Mouse (Mus musculus): Measurements from ENCODE around the gene AI837181. TPM values are rescaled to one million over a fixed set of nuclear protein-coding genes. Genes with fewer than 3 reads are reported as not detected.

AI837181 gene
- total and polyA plus RNA-seq, 2 experiments from 2014 or later: 74.1 to 98.8 TPM

DNA sequence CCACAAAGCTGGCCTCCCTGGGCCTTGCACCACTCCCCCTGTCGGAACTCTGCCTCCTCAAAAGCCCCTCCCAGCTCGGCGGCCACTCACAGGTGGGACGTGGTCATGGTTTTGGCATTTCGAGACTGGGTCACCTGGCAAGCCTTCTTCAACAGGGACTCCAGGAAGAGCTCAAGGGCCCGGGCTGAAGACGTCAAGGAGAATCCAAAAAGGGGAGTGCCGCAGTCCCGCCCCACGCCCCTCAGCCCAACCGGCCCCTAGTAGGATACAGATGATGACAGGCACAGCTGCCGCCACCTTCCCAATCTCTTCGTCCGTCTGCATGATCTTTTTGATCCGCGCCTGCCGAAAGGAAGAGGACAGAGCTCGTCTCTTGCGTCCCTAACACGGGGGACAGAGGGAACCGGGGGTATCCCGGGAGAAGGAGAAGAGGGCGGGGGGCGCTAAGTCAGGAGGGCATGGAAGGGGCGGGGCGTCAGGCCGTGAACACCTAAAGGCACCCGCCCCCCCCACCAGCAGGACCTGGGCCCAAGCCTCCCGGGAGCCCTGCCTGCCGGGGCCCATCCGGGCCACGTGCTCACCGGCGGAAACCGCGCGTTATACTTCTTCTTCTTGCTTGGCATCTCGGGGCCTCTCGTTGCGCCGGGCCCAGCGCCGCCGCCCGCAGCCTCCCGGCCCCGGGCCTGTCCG, 707 bp upstream of the AI837181 start:
- Histone ChIP-seq H3K4me1 (ENCODE audit: insufficient read depth, low read length) (peaks cover 20% of the 10 kb centered on the region), H3K9ac (replicated peaks; ENCODE audit: low read length, poor library complexity, severe bottlenecking) (peak overlapping the region; percentile 95), H3K4me2 (ENCODE audit: low read depth, low read length, poor library complexity, severe bottlenecking) (peak overlapping the region; percentile 81), H3K27ac (ENCODE audit: low read depth, low read length) (peak overlapping the region; percentile 86), H3K4me3 (ENCODE audit: low read depth, low read length) (peak overlapping the region; percentile 70), H3K27me3 (ENCODE audit: insufficient read depth, low read length) (no peaks in the 10 kb centered on the region), H3K9me3 (ENCODE audit: low read length) (no peaks in the 10 kb centered on the region), H3K36me3 (ENCODE audit: insufficient read depth, low read length) (peaks cover 36% of the 10 kb centered on the region)
- DNase-seq (ENCODE audit: low spot score): peak; percentile 66
- ATAC-seq (ENCODE audit: low FRiP score): peak; percentile 48
- peak; percentile 30; the same call in 1 of the 2 replicates for TF ChIP-seq CTCF (IDR thresholded peaks at IDR 0.05)
- WGBS: under 1% methylated on average over 34 of the region's 48 CpGs

DNA sequence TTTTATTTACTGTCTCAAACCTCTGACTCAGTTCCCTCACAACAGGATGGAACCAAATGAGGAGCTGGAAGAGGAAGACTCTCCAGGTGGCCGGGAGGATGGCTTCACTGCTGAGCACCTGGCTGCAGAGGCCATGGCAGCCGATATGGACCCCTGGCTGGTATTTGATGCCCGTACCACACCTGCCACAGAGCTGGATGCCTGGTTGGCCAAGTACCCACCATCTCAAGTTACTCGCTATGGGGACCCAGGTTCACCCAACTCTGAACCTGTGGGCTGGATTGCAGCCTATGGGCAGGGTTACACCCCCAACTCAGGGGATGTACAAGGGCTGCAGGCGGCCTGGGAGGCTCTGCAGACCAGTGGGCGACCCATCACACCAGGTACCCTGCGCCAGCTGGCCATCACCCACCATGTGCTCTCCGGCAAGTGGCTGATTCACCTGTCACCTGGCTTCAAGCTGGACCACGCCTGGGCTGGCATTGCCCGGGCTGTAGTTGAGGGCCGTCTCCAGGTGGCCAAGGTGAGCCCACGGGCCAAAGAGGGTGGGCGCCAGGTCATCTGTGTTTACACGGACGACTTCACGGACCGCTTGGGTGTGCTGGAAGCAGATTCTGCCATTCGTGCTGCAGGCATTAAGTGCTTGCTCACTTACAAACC, 1.1 kb downstream of the AI837181 start:
- H3K27me3 ChIP-seq (ENCODE audit: insufficient read depth, low read length): no peaks in the 10 kb centered on the region
- H3K27ac ChIP-seq (ENCODE audit: low read depth, low read length): peak overlapping the region; percentile 86
- ATAC-seq (ENCODE audit: low FRiP score) (no peak), DNase-seq (ENCODE audit: low spot score) (no peak)
- TF ChIP-seq CTCF (IDR thresholded peaks at IDR 0.05): no peak
- H3K36me3 ChIP-seq (ENCODE audit: insufficient read depth, low read length): peaks cover 23% of the 10 kb centered on the region
- WGBS: 93% methylated on average over 18 of the region's 18 CpGs
- H3K4me3 ChIP-seq (ENCODE audit: low read depth, low read length): peak overlapping the region; percentile 70
- peak overlapping the region; percentile 74 for H3K4me2 ChIP-seq (ENCODE audit: low read depth, low read length, poor library complexity, severe bottlenecking)
- H3K9me3 ChIP-seq (ENCODE audit: low read length): no peaks in the 10 kb centered on the region
- peaks cover 20% of the 10 kb centered on the region for H3K4me1 ChIP-seq (ENCODE audit: insufficient read depth, low read length)
- H3K9ac ChIP-seq (replicated peaks; ENCODE audit: low read length, poor library complexity, severe bottlenecking): peak overlapping the region; percentile 95

DNA sequence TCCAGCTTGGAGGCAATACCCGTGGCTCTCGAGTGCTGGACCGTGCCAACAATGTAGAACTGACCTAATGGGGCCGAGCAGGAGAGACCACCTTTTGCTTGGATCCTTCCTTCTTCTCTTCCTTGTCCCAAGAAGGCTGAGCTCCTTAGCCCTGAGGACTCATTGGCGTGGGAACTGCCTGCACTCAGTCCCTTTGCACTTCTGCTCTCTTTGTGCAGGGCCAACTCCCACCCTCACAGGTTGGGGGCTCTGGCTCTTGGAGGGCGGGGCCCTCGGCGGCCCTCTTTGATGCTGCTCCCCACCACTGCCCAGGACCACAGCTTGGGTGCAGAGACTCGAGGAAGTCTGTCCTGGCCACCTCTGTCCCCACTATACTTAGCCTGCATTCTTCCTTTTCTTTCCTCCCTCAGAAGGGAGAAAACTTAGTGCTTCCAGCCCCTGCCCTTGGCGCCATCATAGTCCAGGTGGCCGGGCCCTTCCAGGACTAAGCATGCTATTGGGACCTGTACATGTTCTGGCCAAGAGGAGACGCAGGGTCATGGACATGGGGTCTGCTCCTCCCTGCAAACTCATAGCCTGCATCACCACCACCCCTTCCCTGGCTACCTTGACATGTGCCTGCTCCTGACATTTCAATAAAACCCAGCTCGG, 1.8 kb downstream of the AI837181 start:
- TF ChIP-seq CTCF (IDR thresholded peaks at IDR 0.05): no peak
- Histone ChIP-seq H3K4me3 (ENCODE audit: low read depth, low read length) (no peak overlapping the region), H3K36me3 (ENCODE audit: insufficient read depth, low read length) (peaks cover 17% of the 10 kb centered on the region; the same call in 1 of the 2 replicates), H3K4me2 (ENCODE audit: low read depth, low read length, poor library complexity, severe bottlenecking) (0 out of 2 replicates have a peak overlapping the region, but pooled peaks have one; percentile 74), H3K27ac (ENCODE audit: low read depth, low read length) (no peak overlapping the region), H3K9ac (replicated peaks; ENCODE audit: low read length, poor library complexity, severe bottlenecking) (no peak overlapping the region), H3K4me1 (ENCODE audit: insufficient read depth, low read length) (peaks cover 20% of the 10 kb centered on the region), H3K9me3 (ENCODE audit: low read length) (no peaks in the 10 kb centered on the region), H3K27me3 (ENCODE audit: insufficient read depth, low read length) (no peaks in the 10 kb centered on the region)
- ATAC-seq (ENCODE audit: low FRiP score): no peak
- WGBS: 89% methylated on average over 13 of the region's 13 CpGs
- no peak for DNase-seq (ENCODE audit: low spot score)

DNA sequence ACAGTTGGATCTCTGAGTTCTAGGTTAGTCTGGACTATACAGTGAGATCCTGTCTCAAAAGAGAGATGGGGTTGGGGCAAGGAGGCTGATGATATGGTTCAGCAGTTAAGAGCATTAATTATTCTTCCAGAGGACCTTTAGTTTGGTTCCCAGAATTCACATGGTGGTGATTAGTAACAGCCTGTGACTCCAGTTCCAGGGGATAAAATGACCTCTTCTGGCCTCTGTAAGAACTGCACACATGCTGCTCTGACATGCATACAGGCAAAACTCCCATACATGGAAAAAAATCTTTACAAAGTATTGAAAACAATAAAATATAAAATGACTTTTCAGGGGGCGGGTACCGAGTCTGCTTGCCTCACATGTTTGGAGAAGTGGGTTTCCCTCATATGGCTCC, 3.1 kb downstream of the AI837181 start:
- ATAC-seq (ENCODE audit: low FRiP score) (no peak), DNase-seq (ENCODE audit: low spot score) (peak; percentile 51)
- Histone ChIP-seq H3K27ac (ENCODE audit: low read depth, low read length) (no peak overlapping the region), H3K4me3 (ENCODE audit: low read depth, low read length) (no peak overlapping the region), H3K4me1 (ENCODE audit: insufficient read depth, low read length) (peaks cover 17% of the 10 kb centered on the region), H3K4me2 (ENCODE audit: low read depth, low read length, poor library complexity, severe bottlenecking) (no peak overlapping the region), H3K9ac (replicated peaks; ENCODE audit: low read length, poor library complexity, severe bottlenecking) (no peak overlapping the region), H3K9me3 (ENCODE audit: low read length) (no peaks in the 10 kb centered on the region), H3K36me3 (ENCODE audit: insufficient read depth, low read length) (peaks cover 11% of the 10 kb centered on the region; the same call in 1 of the 2 replicates), H3K27me3 (ENCODE audit: insufficient read depth, low read length) (no peaks in the 10 kb centered on the region)
- TF ChIP-seq CTCF (IDR thresholded peaks at IDR 0.05): peak; percentile 67
- 78% methylated on average over 2 of the region's 2 CpGs for WGBS

DNA sequence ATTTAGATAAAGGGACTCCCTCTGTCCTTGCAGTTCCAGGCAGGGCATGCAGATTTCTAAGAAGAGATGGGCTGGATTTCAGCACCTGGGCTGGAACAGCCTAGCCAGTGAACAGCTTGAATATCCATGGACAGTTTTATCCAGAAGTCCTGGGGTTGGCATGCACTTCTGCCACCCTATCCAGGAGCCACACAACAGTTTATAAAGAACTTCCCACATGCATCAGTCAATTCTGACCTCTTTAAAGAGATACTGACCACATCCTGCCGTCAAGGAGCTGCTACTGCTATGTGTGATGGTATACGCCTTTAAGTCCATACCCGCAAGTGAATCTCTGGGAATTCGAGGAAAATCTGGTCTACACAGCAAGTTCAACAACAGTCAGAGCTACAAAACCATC, 4.3 kb downstream of the AI837181 start:
- ATAC-seq (ENCODE audit: low FRiP score): no peak
- Histone ChIP-seq H3K9me3 (ENCODE audit: low read length) (no peaks in the 10 kb centered on the region), H3K4me1 (ENCODE audit: insufficient read depth, low read length) (peaks cover 16% of the 10 kb centered on the region), H3K36me3 (ENCODE audit: insufficient read depth, low read length) (peaks cover 11% of the 10 kb centered on the region; the same call in 1 of the 2 replicates), H3K27ac (ENCODE audit: low read depth, low read length) (no peak overlapping the region), H3K4me2 (ENCODE audit: low read depth, low read length, poor library complexity, severe bottlenecking) (no peak overlapping the region), H3K4me3 (ENCODE audit: low read depth, low read length) (no peak overlapping the region), H3K27me3 (ENCODE audit: insufficient read depth, low read length) (no peaks in the 10 kb centered on the region), H3K9ac (replicated peaks; ENCODE audit: low read length, poor library complexity, severe bottlenecking) (no peak overlapping the region; the same call in 1 of the 2 replicates)
- no peak for DNase-seq (ENCODE audit: low spot score)
- no peak for TF ChIP-seq CTCF (IDR thresholded peaks at IDR 0.05)
- 86% methylated on average over 4 of the region's 4 CpGs for WGBS

Data from midbrain, postnatal 0 days (tissue).